Mouse (Mus musculus) brain, embryonic 18.5 days (tissue): ENCODE measurements around the gene BC025920.

Experiments used
- DNase-seq: peaks from one replicate; pipeline ENCODE4 v3.0.0-alpha.2; 2012; ENCODE audit warnings: low read depth, low spot score

The BC025920 gene

GRCm38 (mm10) chr10:81605974-81606751 is at the start of gene BC025920:
TSS of gene BC025920 (plus strand) at chr10:81606270.
- DNase-seq: peak; percentile 95

DNA sequence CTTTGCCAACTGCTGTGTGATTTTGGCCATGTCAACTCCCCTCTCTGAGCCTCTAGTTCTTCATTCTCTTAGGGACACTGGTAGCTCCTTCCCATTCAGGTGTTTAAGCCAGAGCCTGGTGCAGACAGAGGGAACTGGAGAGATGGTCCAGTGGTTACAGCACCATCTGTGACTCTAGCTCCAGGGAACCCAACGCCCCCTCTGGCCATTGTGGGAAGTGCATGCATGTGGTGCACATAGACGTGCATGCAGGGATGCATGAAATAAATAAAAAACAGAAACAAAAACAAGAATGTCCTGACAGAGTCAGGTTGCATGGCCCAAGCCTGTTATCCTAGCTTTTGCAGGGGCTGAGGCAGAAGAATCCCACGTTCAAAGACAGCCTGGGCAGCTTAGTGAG is 49.8 kb upstream of the BC025920 start:
- DNase-seq: no peak

DNA sequence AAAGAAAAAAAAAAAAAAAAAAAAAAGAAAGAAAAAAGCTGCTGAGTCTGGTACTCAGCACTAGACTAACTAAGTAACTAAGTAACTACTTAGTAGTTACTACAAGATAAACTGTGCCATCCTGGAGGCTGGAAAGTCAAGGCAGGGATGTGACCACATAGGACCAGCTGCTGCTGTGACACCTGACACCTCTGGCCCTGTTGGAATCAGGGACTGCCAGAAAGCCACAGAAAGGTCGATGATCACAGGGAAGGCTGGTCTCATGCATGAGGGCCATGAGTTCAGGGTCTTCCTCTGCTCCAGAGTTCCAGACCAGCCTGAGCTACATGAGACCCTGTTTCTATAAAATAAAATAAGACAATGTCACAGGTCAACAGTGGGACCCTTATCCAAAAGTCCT is 48.6 kb upstream of the BC025920 start:
- DNase-seq: no peak

DNA sequence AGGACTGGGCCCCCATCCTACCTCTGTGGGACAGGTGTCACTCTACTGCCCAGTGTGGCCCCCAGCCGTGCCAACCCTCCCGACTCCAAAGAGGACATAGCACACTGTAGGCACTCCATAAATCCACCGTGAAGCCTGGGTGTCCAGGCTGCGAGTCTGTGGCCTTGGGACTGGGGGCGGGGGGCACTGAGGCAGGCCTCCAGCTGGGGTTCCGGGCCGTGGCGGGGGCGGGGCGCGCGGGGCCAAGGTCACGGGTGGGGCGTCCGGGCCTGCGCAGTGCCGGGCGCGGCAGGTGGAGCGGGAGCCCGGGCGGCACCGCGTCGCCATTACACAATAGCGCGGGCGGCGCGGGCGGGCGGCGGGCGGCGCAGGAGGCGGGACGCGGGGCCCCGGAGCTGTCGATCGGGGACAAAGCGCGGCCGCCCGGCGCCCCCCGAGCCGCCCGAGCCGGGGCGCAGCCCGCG is 46.9 kb upstream of the BC025920 start, which contains the start of gene Aes:
Gene Aes, plus strand, starts transcription at position 326 of the 464 bp plus-strand sequence.
- no peak for DNase-seq

DNA sequence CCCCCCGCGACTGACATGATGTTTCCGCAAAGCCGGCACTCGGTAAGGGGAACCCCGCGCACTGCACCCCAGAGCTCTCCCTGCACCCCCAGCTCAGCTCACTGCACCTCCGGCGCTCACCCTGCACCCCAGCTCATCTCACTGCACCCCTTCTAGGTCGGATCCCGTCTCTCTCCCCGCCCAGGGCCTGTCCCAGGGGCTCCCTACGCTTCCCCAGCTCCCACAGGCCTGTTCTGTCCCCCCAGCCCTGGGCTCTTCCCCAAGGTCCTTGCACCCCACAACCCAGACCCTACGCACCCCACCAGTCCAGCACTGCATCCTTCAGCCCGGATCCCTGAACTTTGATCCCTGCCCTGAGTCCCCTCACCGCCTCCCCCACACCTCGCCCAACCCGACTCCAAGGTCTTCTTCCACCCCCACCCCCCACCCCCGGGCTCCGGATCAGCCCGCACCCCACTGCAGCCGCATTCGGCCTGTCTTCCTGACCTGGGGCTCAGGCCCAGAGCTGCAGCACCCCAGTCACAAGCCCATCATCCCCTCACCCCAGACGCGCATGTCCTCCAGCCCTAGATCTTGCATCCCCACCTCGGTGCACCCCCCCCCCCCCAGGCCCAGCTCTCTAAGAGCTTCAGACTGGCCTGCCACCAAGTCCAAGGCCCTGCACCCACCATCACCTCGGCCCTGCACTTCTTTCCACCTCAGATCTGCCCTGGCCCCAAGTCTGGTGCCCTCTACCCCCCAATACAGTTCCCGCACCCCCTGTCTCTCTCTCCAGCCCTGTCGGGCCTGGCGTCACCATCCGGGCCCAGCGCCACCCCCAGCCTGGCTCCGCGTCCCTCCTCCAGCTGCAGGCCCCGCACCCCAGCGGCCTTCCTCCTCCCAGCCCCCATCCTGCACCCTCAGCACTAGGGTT is 46.2 kb upstream of the BC025920 start:
- no peak for DNase-seq

DNA sequence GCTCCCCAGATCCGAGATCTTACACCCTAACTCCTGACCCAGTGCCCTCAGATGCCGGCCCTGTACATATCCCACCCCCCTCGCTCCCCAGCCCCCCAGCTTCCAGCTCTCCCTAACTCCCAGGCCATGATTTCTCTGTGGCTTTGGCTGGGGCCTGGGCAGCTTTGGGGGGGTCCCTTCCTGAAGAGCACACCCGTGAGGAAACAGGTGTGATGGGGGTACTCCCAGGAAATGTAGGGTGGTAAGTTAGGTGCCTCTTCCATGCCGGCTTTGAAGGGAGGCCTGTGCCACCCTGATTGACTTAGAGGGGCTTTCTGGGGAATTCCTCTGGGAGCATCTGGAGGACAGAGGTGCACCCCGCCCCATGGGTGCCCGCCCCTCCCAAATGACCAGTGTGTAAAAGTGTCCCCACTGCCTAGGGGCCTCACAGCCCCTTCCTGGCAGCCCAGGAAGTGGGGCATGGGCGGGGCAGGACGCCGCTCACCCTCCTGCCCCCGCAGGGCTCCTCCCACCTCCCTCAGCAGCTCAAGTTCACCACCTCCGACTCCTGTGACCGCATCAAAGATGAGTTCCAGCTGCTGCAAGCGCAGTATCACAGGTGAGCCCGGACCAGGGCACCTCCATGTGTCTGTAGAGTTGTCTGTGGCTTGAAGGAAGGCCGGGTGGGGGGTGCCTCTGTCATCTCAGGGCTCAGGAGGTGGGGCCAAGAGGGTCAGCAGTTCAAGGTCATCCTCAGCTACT is 45.2 kb upstream of the BC025920 start:
- DNase-seq: no peak

DNA sequence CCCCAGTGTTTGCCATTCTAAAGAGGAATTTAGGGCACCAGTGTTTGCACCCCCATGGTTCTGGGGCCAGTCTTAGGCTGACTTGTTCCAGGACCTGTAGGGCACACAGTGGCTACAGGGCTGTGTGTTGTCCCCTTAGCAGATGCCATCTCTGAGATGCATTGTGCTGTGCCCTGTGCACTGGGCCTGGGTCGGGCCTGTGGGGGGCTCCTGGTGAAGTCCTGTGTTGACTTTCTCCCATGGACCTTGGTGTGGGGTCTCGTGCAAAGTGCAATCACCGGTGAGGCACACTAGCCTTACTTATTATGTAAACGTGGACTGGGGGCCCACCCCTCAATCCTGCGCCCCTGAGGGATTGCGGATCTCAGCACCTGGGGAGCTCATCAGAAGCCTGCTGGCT is 43.7 kb upstream of the BC025920 start:
- DNase-seq: no peak

DNA sequence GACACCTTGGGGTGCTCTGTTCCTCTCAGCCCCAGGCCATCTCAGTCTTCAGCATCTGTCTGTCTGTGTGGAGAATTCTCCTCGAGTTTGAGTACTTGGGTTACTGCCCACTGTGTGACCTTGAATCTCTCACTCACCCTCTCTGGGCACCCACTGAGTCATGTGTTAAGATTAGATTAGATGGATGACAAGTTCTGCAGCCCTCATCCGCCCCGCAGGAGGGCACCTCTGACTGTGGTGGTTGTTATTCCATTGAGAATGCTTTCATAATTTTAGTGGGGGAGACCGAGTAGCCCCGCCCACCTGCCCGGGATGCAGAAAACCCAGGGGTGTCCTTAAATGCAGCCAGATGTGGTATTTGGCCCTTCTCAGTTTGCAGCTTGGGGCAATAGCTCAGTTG is 42.6 kb upstream of the BC025920 start:
- no peak for DNase-seq

- DNase-seq: no peak
Measured at GRCm38 (mm10) chr10:81564216-81564615, 41.9 kb upstream of the BC025920 start.

DNA sequence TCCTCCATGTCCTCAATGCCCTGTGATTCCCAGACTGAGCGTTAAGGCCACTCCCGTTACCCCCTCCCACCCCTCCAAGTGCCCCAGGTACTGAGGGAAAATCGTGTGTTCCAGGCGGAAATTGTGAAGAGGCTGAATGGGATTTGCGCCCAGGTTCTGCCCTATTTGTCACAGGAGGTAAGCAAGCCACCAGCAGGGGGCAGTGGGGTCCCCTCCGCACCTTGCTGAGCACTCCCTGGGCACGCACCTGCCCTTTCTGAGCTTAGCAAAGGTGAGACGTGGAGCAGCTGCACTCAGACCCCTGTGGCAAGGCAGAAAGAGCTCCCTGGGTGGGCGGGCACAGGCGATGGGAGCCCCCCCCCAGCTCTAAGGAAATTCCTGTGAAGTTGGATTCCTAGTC is 41.3 kb upstream of the BC025920 start:
- DNase-seq: no peak

DNA sequence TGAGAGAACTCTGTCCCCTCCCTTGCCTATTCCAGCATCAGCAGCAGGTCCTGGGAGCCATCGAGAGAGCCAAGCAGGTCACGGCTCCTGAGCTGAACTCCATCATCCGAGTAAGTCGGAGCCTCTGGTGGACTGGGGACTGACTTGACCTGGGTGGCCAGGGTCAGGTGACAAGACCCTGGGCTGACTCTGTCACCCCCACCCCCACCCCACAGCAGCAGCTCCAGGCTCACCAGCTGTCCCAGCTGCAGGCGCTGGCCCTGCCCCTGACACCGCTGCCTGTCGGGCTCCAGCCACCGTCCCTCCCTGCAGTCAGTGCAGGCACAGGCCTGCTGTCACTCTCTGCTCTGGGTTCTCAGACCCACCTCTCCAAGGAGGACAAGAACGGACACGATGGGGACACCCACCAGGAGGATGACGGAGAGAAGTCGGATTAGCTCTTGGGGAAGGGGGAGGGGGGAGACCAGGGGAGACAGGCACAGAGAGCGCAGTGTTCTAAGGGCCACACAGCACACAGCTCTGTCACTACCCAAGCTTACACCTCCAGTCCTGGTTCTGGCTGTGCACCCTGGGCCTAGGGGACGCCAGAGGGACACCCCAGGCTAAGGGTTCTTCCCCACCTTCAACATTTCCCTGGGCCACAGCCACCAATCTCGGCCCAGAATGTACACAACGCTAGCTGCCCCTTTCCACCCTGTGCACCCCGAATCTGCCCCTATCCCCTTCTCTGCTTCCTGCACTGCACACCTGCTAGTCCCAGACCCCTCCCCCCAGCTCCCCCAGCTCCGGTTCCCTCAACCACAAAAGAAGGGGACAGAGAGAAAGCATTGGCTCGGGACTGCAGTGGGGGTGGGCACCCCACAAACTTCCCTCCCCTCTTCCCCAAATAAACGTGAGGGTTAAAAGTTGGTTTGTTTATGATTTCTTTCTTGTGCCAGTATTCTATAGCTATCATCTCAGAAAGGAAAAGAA is 40.5 kb upstream of the BC025920 start:
- no peak for DNase-seq

DNA sequence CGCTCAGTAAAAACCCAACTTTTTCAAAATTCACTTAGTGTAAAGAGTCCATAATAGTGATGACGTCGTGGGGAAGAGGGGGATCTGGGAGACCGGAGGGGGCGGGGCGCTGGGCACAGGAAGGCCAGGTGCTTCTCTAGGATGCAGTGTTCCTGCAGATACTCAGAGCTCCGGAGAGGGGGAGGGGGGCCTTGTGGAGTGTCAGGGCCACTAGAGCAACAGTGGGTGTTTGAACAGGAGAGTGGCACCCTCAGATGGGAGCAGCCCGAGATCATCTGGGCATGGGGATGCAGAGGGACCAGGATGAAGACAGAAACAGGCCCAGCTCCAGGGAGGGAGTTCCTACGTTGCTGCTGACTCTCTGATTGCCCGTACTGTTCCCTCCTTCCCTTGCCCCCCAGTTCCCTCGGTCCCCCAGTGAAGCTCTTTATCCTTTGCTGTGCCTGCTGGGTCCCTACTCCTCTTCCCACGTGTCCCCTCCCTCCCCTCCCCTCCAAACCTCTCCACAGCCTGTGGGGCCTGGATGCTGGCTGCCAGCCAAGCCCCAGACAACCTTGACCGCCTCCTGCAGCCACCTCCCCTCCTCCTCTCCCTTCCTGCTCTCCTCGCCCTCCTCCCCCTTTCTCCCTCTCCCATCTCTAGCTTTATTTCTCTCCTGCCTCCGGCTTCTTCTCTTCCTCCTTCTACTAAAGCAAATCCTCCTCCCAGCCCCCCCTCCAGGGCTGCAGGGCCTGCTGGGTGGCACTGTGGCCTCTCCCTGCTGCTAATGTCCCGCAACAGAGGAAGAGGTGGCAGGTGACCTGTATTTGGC is 37.5 kb upstream of the BC025920 start:
- DNase-seq: no peak

DNA sequence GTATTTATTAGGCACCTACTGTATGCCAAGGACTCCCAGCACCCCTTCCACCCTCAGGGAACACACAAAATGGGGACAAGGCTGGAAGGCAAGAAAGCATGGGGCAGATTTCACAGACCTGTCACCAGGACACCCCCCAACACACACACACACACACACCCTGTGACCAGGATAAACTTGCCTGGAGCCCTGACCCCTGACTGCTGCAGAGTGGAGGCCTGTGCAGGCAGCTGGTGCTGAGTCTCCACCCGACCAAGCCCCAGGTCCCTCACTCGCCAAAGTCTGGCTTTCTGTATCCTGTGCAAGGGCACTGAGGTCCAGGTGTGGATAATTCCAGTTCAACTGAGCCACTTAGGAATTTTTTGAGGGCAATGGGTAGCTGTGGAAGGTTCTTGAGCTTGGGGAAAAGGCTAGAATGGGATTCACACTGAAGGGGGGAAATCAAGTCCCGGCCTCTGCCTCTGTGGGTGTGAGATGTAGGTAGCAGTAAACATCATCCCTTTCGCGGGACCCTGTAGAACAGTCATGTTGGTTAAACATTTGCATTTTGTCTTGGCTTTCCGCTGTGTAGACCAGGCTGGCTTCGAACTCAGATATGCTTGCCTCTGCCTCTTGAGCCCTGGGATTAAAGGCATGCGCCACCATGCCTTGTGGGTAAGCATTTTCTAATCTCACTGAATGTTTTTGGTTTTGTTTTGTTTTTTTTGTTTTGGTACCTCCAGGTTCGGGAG is 36.4 kb upstream of the BC025920 start:
- DNase-seq: no peak

GRCm38 (mm10) chr10:81570238-81570800 is 35.8 kb upstream of the BC025920 start:
- no peak for DNase-seq

DNA sequence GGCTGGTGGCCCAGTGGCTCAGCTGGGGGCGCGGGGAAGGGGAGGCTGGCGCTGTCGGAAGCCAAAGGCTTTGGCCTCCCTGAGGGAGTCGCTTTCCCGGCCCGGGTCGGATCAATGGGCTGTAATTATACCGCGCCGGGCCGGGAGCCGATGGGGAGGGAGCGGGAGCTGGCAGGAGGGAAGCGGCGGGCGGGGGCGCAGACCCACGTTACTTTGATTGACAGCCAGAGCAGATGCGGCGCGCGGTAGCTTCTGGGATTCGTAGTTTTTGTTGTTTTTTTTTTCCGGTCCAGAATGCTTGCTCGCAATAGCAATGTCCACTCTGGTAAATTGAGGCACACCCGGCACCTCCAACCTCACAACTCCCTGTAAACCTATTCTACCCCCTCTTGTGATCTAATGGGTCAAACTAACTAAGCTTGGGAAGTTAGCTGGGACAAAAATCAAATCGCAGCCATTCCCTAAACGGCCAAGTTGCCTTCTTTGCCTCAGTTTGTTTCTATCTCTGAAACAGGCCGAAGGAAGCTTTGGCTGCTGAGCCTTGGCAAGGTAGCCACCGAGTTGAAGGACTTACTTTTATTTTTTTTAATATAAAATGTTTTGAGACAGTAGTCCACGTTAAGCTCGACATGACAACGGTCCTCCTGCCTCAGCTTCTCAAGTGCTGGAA is 35.1 kb upstream of the BC025920 start:
- DNase-seq: peak; percentile 88

GRCm38 (mm10) chr10:81571501-81571876 is 34.6 kb upstream of the BC025920 start:
- peak; percentile 99 for DNase-seq

- DNase-seq: no peak
Measured at GRCm38 (mm10) chr10:81572133-81572671, 33.9 kb upstream of the BC025920 start.

- DNase-seq: no peak
Measured at GRCm38 (mm10) chr10:81572975-81573374, 33.1 kb upstream of the BC025920 start.
